Mouse (Mus musculus): ENCODE measurements at regions not wholly inside any gene's neighbourhood (a gene's known extent, or its start where the extent isn't known, plus 50 kb on each side); places are given as distances from the start of the nearest gene placed in this dataset.

GRCm38 (mm10) chr13:72299660-72300059 lies 329.0 kb upstream of the Irx2 start:
- no peak for TF ChIP-seq EP300 (IDR thresholded peaks at IDR 0.05; ENCODE audit: low read depth)
- no peak for TF ChIP-seq CTCF (IDR thresholded peaks at IDR 0.05; ENCODE audit: low read depth)

Measured in liver, postnatal 0 days (tissue).